Mouse (Mus musculus): ENCODE measurements around the gene Nkrf.

Gene Nkrf

GRCm38 (mm10) chrX:36852631-36853030 lies 50.1 kb downstream of the Nkrf start:
- no peak for DNase-seq (ENCODE audit: low read depth)

GRCm38 (mm10) chrX:36847152-36847551 lies 55.5 kb downstream of the Nkrf start:
- DNase-seq (ENCODE audit: low read depth) = no peak

DNA sequence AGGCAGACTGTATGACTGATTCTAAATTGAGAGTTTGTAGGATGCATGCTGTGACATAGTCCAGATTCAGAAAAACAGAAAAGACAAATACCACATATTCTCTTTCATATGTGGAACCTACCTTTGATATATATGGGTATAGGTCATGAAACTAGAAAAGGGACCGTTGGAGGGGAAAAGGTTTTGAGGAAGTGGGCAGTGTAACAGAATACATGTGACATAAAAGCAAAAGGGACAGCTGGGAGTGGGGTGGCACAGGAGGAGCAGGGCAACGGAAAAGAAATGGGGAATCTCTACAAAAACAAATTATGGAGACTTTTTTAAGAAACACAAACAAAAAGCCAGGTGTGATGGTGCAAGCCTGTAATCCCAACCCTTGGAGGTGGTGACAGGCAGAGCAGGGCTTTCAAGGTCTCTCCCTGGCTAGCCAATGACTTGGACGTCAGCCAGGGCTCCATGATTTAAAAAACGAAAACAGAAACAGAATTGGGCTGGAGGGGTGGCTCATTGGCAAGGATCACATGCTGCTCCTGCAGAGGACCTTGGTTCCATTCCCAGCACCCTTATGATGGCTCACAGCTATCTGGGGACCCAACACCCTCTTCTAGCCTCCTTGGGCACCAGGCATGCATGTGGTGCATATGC lies 59.2 kb downstream of the Nkrf start:
- no peak for DNase-seq (ENCODE audit: low read depth)

DNA sequence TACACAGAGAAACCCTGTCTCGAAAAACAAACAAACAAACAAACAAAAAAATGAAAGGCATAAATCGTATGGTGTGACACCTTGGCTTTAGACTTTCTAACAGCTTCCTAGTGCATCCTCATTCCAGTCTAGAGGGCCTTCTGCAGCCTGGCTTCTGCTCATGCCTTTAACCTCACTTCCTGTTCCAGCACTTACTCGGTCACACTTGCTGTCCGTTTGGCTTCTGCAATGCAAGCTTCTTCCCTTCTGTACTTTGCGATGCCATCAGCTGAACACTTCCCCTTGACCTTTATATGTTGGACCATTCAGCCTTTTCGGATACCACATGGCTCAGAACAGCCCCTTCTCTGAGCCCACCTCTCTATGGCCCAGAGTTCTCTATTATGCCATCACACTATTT lies 61.0 kb downstream of the Nkrf start:
- DNase-seq (ENCODE audit: low read depth) = no peak

DNA sequence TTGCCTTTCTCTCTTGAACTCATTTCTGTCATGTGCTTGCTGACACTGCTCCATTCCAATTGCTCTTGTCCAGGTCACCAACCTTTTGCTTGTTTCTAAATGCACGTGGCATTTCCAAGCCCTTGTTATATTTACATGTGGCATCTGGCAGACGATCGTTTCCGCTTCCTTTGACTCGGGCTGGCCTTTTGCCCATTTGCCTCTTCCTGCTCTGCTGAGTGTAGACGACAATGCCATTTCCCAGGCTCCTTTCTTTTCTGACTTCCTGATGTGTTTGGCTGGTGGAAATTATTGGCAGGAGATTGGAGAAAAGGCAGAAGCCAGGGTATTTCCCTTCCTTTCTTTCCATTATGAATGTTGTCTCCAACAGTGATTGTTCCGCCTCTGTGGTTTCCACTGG lies 63.3 kb downstream of the Nkrf start:
- no peak for DNase-seq (ENCODE audit: low read depth)

Measured in fibroblast of lung, adult 2 months (primary cell).